Mouse (Mus musculus) thymus, adult 2 months (tissue): ENCODE measurements around the gene Sdhb. TPM values are rescaled to one million over a fixed set of nuclear protein-coding genes. Genes with fewer than 3 reads are reported as not detected.

Experiments
- DNase-seq: peaks from one replicate; pipeline ENCODE4 v3.0.0; 2021
- H3K27ac ChIP-seq: fragments of 200-500 bp; 2 replicates; pipeline ENCODE4 v1.5.1; 2012; ENCODE audit warnings: low read length, control low read depth; ENCODE audit not compliant: control insufficient read depth, insufficient read depth
- H3K27me3 ChIP-seq: fragments of 200-500 bp; 2 replicates; pipeline ENCODE4 v1.6.1; 2012; ENCODE audit warnings: mild to moderate bottlenecking, low read length, moderate library complexity, mixed read lengths; ENCODE audit not compliant: control insufficient read depth, insufficient read depth
- H3K36me3 ChIP-seq: fragments of 200-500 bp; 2 replicates; pipeline ENCODE4 v1.6.1; 2012; ENCODE audit warnings: mild to moderate bottlenecking, low read length, moderate library complexity; ENCODE audit not compliant: control insufficient read depth, insufficient read depth
- H3K4me1 ChIP-seq: fragments of 200-500 bp; replicated peaks from 2 replicates; pipeline ENCODE4 v1.6.1; 2012; ENCODE audit warnings: low read length; ENCODE audit not compliant: control insufficient read depth, insufficient read depth
- H3K4me3 ChIP-seq: fragments of 200-500 bp; 2 replicates; pipeline ENCODE4 v1.5.1; 2012; ENCODE audit warnings: mild to moderate bottlenecking, low read length, control low read depth, moderate library complexity; ENCODE audit not compliant: control insufficient read depth, insufficient read depth
- CTCF ChIP-seq: fragments of 200-500 bp; IDR thresholded peaks from 2 replicates; pipeline ENCODE4 v1.5.1; 2012; ENCODE audit warnings: mild to moderate bottlenecking, control low read depth, low read length, moderate library complexity, borderline replicate concordance; ENCODE audit not compliant: control insufficient read depth, poor library complexity, insufficient read depth; ENCODE audit errors: extremely low read depth
- POLR2A ChIP-seq: fragments of 200-500 bp; IDR thresholded peaks from 2 replicates; pipeline ENCODE4 v1.6.1; 2012; ENCODE audit warnings: mild to moderate bottlenecking, low read length, control low read depth, moderate library complexity; ENCODE audit not compliant: control insufficient read depth, poor library complexity, insufficient read depth; ENCODE audit errors: extremely low read depth
- WGBS: fragments of 180-500 bp; shearing (Covaris S2); methylation state at CpG from one replicate; pipeline ENCODE4 v1.1.7; 2018; 5-methylcytosine and 5-hydroxymethylcytosine counted together
- polyA plus RNA-seq: library from polyadenylated mRNA; depleted of rRNA; stranded (reverse); fragments of >200 nt; gene quantifications from 2 replicates; pipeline ENCODE4 v1.2.3, GENCODE M21; 2012

The Sdhb gene
- polyA plus RNA-seq, 1 experiment = 239 TPM

GRCm38 (mm10) chr4:141010118-141010517 is 49.1 kb downstream of the Sdhb start, which contains the start of gene Mfap2:
Mfap2 (plus strand) TSS chr4:141010418.
- peaks cover 8% of the 10 kb centered on the region; the same call in 1 of the 2 replicates for H3K4me1 ChIP-seq
- no peak within 1 kb of the TSS for H3K27ac ChIP-seq
- TF ChIP-seq CTCF = no peak
- TF ChIP-seq POLR2A = no peak
- no peak for DNase-seq
- H3K4me3 ChIP-seq = peak within 1 kb of the TSS; percentile 18
- H3K27me3 ChIP-seq = peaks cover 3% of the 10 kb centered on the region; the same call in 1 of the 2 replicates
- no peaks in the 10 kb centered on the region for H3K36me3 ChIP-seq
- 37% methylated on average over 7 of the region's 7 CpGs for WGBS

- H3K27me3 ChIP-seq = peaks cover 3% of the 10 kb centered on the region; the same call in 1 of the 2 replicates
- H3K27ac ChIP-seq = no peak overlapping the region
- H3K36me3 ChIP-seq = no peaks in the 10 kb centered on the region
- no peak for DNase-seq
- 5% methylated on average over 26 of the region's 26 CpGs for WGBS
- TF ChIP-seq CTCF = no peak
- no peak for TF ChIP-seq POLR2A
- H3K4me3 ChIP-seq = peak overlapping the region; percentile 18
- H3K4me1 ChIP-seq = peaks cover 8% of the 10 kb centered on the region; the same call in 1 of the 2 replicates
Observed at GRCm38 (mm10) chr4:141010526-141010925, 49.5 kb downstream of the Sdhb start.

GRCm38 (mm10) chr4:141010941-141011429 is 50.0 kb downstream of the Sdhb start:
- Histone ChIP-seq H3K4me1 (peaks cover 8% of the 10 kb centered on the region; the same call in 1 of the 2 replicates), H3K36me3 (no peaks in the 10 kb centered on the region), H3K27me3 (peaks cover 3% of the 10 kb centered on the region; the same call in 1 of the 2 replicates), H3K4me3 (no peak overlapping the region), H3K27ac (no peak overlapping the region)
- 34% methylated on average over 17 of the region's 17 CpGs for WGBS
- DNase-seq = no peak
- no peak for TF ChIP-seq POLR2A
- no peak for TF ChIP-seq CTCF

- Histone ChIP-seq H3K36me3 (no peaks in the 10 kb centered on the region), H3K27ac (no peak overlapping the region), H3K4me1 (peaks cover 8% of the 10 kb centered on the region; the same call in 1 of the 2 replicates), H3K27me3 (peaks cover 3% of the 10 kb centered on the region; the same call in 1 of the 2 replicates), H3K4me3 (no peak overlapping the region)
- 71% methylated on average over 14 of the region's 14 CpGs for WGBS
- TF ChIP-seq CTCF = no peak
- no peak for TF ChIP-seq POLR2A
- DNase-seq = no peak
Observed at GRCm38 (mm10) chr4:141011556-141012328, 50.7 kb downstream of the Sdhb start.

- peaks cover 8% of the 10 kb centered on the region; the same call in 1 of the 2 replicates for H3K4me1 ChIP-seq
- DNase-seq = no peak
- peaks cover 3% of the 10 kb centered on the region; the same call in 1 of the 2 replicates for H3K27me3 ChIP-seq
- TF ChIP-seq CTCF = no peak
- no peak for TF ChIP-seq POLR2A
- H3K4me3 ChIP-seq = no peak overlapping the region
- H3K27ac ChIP-seq = no peak overlapping the region
- no peaks in the 10 kb centered on the region for H3K36me3 ChIP-seq
- 91% methylated on average over 10 of the region's 10 CpGs for WGBS
Observed at GRCm38 (mm10) chr4:141012558-141012957, 51.6 kb downstream of the Sdhb start.

GRCm38 (mm10) chr4:141014114-141014513 is 53.1 kb downstream of the Sdhb start:
- TF ChIP-seq CTCF = no peak
- no peak for TF ChIP-seq POLR2A
- 90% methylated on average over 8 of the region's 8 CpGs for WGBS
- Histone ChIP-seq H3K27me3 (peaks cover 3% of the 10 kb centered on the region; the same call in 1 of the 2 replicates), H3K4me1 (peaks cover 8% of the 10 kb centered on the region; the same call in 1 of the 2 replicates), H3K4me3 (no peak overlapping the region), H3K36me3 (no peaks in the 10 kb centered on the region), H3K27ac (no peak overlapping the region)
- DNase-seq = no peak
